In genomic region chr1:118822258-118822657, GRCm38 (mm10) we compare ENCODE assay signal across 18 mouse cellular contexts.
DNase-seq lines count a peak whose midpoint lies in the region; ATAC-seq and TF ChIP-seq lines count a peak whose summit lies in the region.
"Had no signal": no experiment of that assay in that cellular context is flagged by ENCODE, and none has a peak within 500 bp of the region (broad histone marks: within the 10 kb centered on the region; RNA-seq: fewer than 3 reads in every experiment).

No protein-coding gene starts in this region.

- no peak overlapping the region for H3K27ac ChIP-seq in embryonic facial prominence, embryonic 11.5 days (replicated peaks; ENCODE audit: low read depth, low read length)
- H3K27ac ChIP-seq in embryonic facial prominence, embryonic 10.5 days (replicated peaks): no peak overlapping the region
- H3K27ac ChIP-seq in layer of hippocampus, adult 2 months: no peak overlapping the region
- H3K27ac ChIP-seq: embryonic facial prominence, embryonic 13.5 days; hindbrain, embryonic 12.5 days had no signal

- no peaks in the 10 kb centered on the region for H3K36me3 ChIP-seq in embryonic facial prominence, embryonic 11.5 days (replicated peaks; ENCODE audit: control insufficient read depth, insufficient read depth, low read depth, low read length)
- H3K36me3 ChIP-seq in embryonic facial prominence, embryonic 10.5 days (replicated peaks): no peaks in the 10 kb centered on the region
- H3K36me3 ChIP-seq: embryonic facial prominence, embryonic 13.5 days; hindbrain, embryonic 12.5 days; limb, embryonic 13.5 days had no signal

- no peak overlapping the region for H3K9ac ChIP-seq in embryonic facial prominence, embryonic 11.5 days (replicated peaks; ENCODE audit: low read length)
- H3K9ac ChIP-seq: embryonic facial prominence, embryonic 13.5 days; hindbrain, embryonic 12.5 days; limb, embryonic 13.5 days had no signal

- ATAC-seq in embryonic facial prominence, embryonic 11.5 days (replicated peaks; ENCODE audit: insufficient number of reproducible peaks, low FRiP score, low TSS enrichment, low read depth): no peak
- ATAC-seq: activated CD4-positive, CD25-positive, alpha-beta regulatory T cell, adult 4 months had no signal

- peak; percentile 13 for DNase-seq in embryonic facial prominence, embryonic 11.5 days (ENCODE audit: low spot score)
- no peak for DNase-seq in embryonic facial prominence, embryonic 10.5 days (ENCODE audit: low spot score)
- DNase-seq in layer of hippocampus, adult 2 months (ENCODE audit: low spot score in 2 of 2): no peak
- DNase-seq in layer of hippocampus, adult 9-11 months: no peak
- DNase-seq in 3T3-L1 (ENCODE audit: low read depth, low spot score) (peak; percentile 29), NIH3T3 (ENCODE audit: low read depth) (peak; percentile 14)
- no peak for DNase-seq in retina, postnatal 1 day
- no peak for DNase-seq in heart, adult 8-10 months (ENCODE audit: low spot score)
- DNase-seq: B cell, adult 2 months; cerebellum, postnatal 25 days; gastrocnemius, postnatal 36 days; kidney, adult 2 months; kidney, postnatal 4 days; layer of hippocampus, postnatal 36 days had no signal

- H3K4me1 ChIP-seq in embryonic facial prominence, embryonic 11.5 days (ENCODE audit: control insufficient read depth, insufficient read depth, low read length): no peaks in the 10 kb centered on the region
- peaks cover 9% of the 10 kb centered on the region; the same call in 1 of the 2 replicates for H3K4me1 ChIP-seq in embryonic facial prominence, embryonic 10.5 days

- WGBS in embryonic facial prominence, embryonic 11.5 days: 94% methylated on average over 2 of the region's 2 CpGs
- WGBS in embryonic facial prominence, embryonic 10.5 days: 93% methylated on average over 2 of the region's 2 CpGs

- H3K9me3 ChIP-seq in embryonic facial prominence, embryonic 11.5 days (replicated peaks; ENCODE audit: control insufficient read depth, low read length): no peaks in the 10 kb centered on the region; the same call in 1 of the 2 replicates
- no peaks in the 10 kb centered on the region; the same call in 1 of the 2 replicates for H3K9me3 ChIP-seq in embryonic facial prominence, embryonic 10.5 days

- H3K4me2 ChIP-seq in embryonic facial prominence, embryonic 11.5 days (ENCODE audit: low read depth, low read length): no peak overlapping the region
- H3K4me2 ChIP-seq: embryonic facial prominence, embryonic 13.5 days; hindbrain, embryonic 12.5 days; limb, embryonic 13.5 days had no signal

- no peaks in the 10 kb centered on the region for H3K27me3 ChIP-seq in embryonic facial prominence, embryonic 11.5 days (ENCODE audit: control insufficient read depth, insufficient read depth, low read length)
- H3K27me3 ChIP-seq in embryonic facial prominence, embryonic 10.5 days (replicated peaks; ENCODE audit: low read depth, poor library complexity, severe bottlenecking): no peaks in the 10 kb centered on the region
- H3K27me3 ChIP-seq: embryonic facial prominence, embryonic 13.5 days; hindbrain, embryonic 12.5 days; limb, embryonic 13.5 days had no signal

- no peak overlapping the region for H3K4me3 ChIP-seq in embryonic facial prominence, embryonic 11.5 days (ENCODE audit: low read depth, low read length)
- H3K4me3 ChIP-seq in embryonic facial prominence, embryonic 10.5 days: no peak overlapping the region
- H3K4me3 ChIP-seq in layer of hippocampus, adult 2 months: no peak overlapping the region
- H3K4me3 ChIP-seq: embryonic facial prominence, embryonic 13.5 days; hindbrain, embryonic 12.5 days; limb, embryonic 13.5 days had no signal

- peak; percentile 56 for TF ChIP-seq CTCF in layer of hippocampus, adult 2 months (conservative IDR thresholded peaks at IDR 0.05)

Comparison
In these comparisons a context has a peak if more than half of its experiments do, and no peak if none do; other contexts are left out.
1. DNase-seq: peak in embryonic facial prominence, embryonic 11.5 days (single experiment), 3T3-L1 (single experiment) and NIH3T3 (single experiment); none in embryonic facial prominence, embryonic 10.5 days (single experiment), layer of hippocampus, adult 2 months (0 of 2), layer of hippocampus, adult 9-11 months (single experiment), retina, postnatal 1 day (single experiment) and heart, adult 8-10 months (single experiment).